Mouse (Mus musculus) embryonic facial prominence, embryonic 15.5 days (tissue): ENCODE data around the gene Hectd1. TPM values are rescaled to one million over a fixed set of nuclear protein-coding genes. Genes with fewer than 3 reads are reported as not detected.

Experiments
- ATAC-seq: fragments of 200-750 bp; cut with Nextera tagmentation; 2 replicates; pipeline ENCODE4 v1.8.0; 2017; ENCODE audit warnings: low read depth, moderate TSS enrichment; ENCODE audit not compliant: insufficient number of reproducible peaks, low FRiP score, low TSS enrichment
- H3K27ac ChIP-seq: fragments of 300-500 bp; sonication (generic); replicated peaks from 2 replicates; pipeline ENCODE4 v1.5.1; 2015; ENCODE audit warnings: mild to moderate bottlenecking, inconsistent platforms
- H3K27me3 ChIP-seq: fragments of 300-500 bp; sonication (generic); 2 replicates; pipeline ENCODE4 v1.6.1; 2015; ENCODE audit warnings: inconsistent platforms
- H3K36me3 ChIP-seq: fragments of 300-500 bp; sonication (generic); 2 replicates; pipeline ENCODE4 v1.6.1; 2015; ENCODE audit warnings: mild to moderate bottlenecking, inconsistent platforms
- H3K4me1 ChIP-seq: fragments of 300-500 bp; sonication (generic); 2 replicates; pipeline ENCODE4 v1.6.1; 2015; ENCODE audit warnings: inconsistent platforms
- H3K4me2 ChIP-seq: fragments of 300-500 bp; sonication (generic); replicated peaks from 2 replicates; pipeline ENCODE4 v1.6.1; 2015; ENCODE audit warnings: mild to moderate bottlenecking, inconsistent platforms
- H3K4me3 ChIP-seq: fragments of 300-500 bp; sonication (generic); replicated peaks from 2 replicates; pipeline ENCODE4 v1.5.1; 2015; ENCODE audit warnings: mild to moderate bottlenecking, inconsistent platforms
- H3K9ac ChIP-seq: fragments of 300-500 bp; sonication (generic); 2 replicates; pipeline ENCODE4 v1.6.1; 2015; ENCODE audit warnings: inconsistent platforms
- H3K9me3 ChIP-seq: fragments of 300-500 bp; sonication (generic); replicated peaks from 2 replicates; pipeline ENCODE4 v1.6.1; 2016; ENCODE audit warnings: inconsistent platforms
- WGBS: fragments of 180-500 bp; shearing (Covaris S2); methylation state at CpG from one replicate; pipeline ENCODE4 v1.1.7; 2015; 5-methylcytosine and 5-hydroxymethylcytosine counted together
- polyA plus RNA-seq: library from polyadenylated mRNA; unstranded; fragments of >200 nt; fragmentation: Nextera tagmentation; extraction: Ambion mirVana; gene quantifications from 2 replicates; pipeline ENCODE4 v1.2.1, GENCODE M21; 2015

Hectd1 gene
- polyA plus RNA-seq, 1 experiment from 2014 or later, result 39.8 TPM

- peaks cover 11% of the 10 kb centered on the region; the same call in 1 of the 2 replicates for H3K4me1 ChIP-seq
- WGBS, result 57% methylated on average over 6 of the region's 6 CpGs
- no peak overlapping the region for H3K4me2 ChIP-seq
These were observed 12.9 kb upstream of the Hectd1 start for GRCm38 (mm10) chr12:51842081-51842864.

GRCm38 (mm10) chr12:51839856-51840255 lies 10.5 kb upstream of the Hectd1 start:
- no peak overlapping the region for H3K27ac ChIP-seq
- no peaks in the 10 kb centered on the region for H3K9me3 ChIP-seq
- WGBS, result 96% methylated on average over 1 of the region's 1 CpGs
- H3K36me3 ChIP-seq, result no peaks in the 10 kb centered on the region
- H3K9ac ChIP-seq, result no peak overlapping the region
- H3K27me3 ChIP-seq, result no peaks in the 10 kb centered on the region
- H3K4me2 ChIP-seq, result no peak overlapping the region
- no peak for ATAC-seq
- no peak overlapping the region for H3K4me3 ChIP-seq
- peaks cover 9% of the 10 kb centered on the region; the same call in 1 of the 2 replicates for H3K4me1 ChIP-seq

More at GRCm38 (mm10) chr12:51842081-51842864, 12.9 kb upstream of the Hectd1 start:
- Histone ChIP-seq H3K36me3 (no peaks in the 10 kb centered on the region), H3K9ac (no peak overlapping the region), H3K27me3 (no peaks in the 10 kb centered on the region), H3K27ac (no peak overlapping the region), H3K4me3 (no peak overlapping the region), H3K9me3 (no peaks in the 10 kb centered on the region)
- ATAC-seq, result no peak

GRCm38 (mm10) chr12:51835219-51835618 lies 5.9 kb upstream of the Hectd1 start:
- no peak for ATAC-seq
- H3K27me3 ChIP-seq, result no peaks in the 10 kb centered on the region
- H3K36me3 ChIP-seq, result no peaks in the 10 kb centered on the region
- H3K4me1 ChIP-seq, result 0 out of 2 replicates have a peak, but pooled peaks cover 2% of the 10 kb centered on the region
- no peak overlapping the region for H3K4me2 ChIP-seq
- 67% methylated on average over 3 of the region's 3 CpGs for WGBS
- no peak overlapping the region for H3K27ac ChIP-seq
- H3K9me3 ChIP-seq, result no peaks in the 10 kb centered on the region
- no peak overlapping the region for H3K9ac ChIP-seq
- no peak overlapping the region for H3K4me3 ChIP-seq

- Histone ChIP-seq H3K9ac (no peak overlapping the region), H3K9me3 (no peaks in the 10 kb centered on the region), H3K4me3 (no peak overlapping the region), H3K4me1 (peaks cover 14% of the 10 kb centered on the region; the same call in 1 of the 2 replicates), H3K36me3 (no peaks in the 10 kb centered on the region), H3K27me3 (no peaks in the 10 kb centered on the region), H3K27ac (no peak overlapping the region), H3K4me2 (no peak overlapping the region)
- no peak for ATAC-seq
- WGBS, result 67% methylated on average over 13 of the region's 13 CpGs
These were observed 2.6 kb upstream of the Hectd1 start for GRCm38 (mm10) chr12:51831931-51832330.

GRCm38 (mm10) chr12:51831296-51831695 lies 2.0 kb upstream of the Hectd1 start:
- Histone ChIP-seq H3K36me3 (no peaks in the 10 kb centered on the region), H3K4me1 (peaks cover 14% of the 10 kb centered on the region; the same call in 1 of the 2 replicates), H3K27me3 (no peaks in the 10 kb centered on the region), H3K27ac (no peak overlapping the region), H3K9ac (no peak overlapping the region), H3K4me3 (no peak overlapping the region), H3K4me2 (no peak overlapping the region), H3K9me3 (no peaks in the 10 kb centered on the region)
- WGBS, result 89% methylated on average over 3 of the region's 3 CpGs
- no peak for ATAC-seq

- peak overlapping the region; percentile 58; the same call in 1 of the 2 replicates for H3K4me2 ChIP-seq
- no peaks in the 10 kb centered on the region for H3K36me3 ChIP-seq
- H3K27ac ChIP-seq, result no peak overlapping the region
- no peak for ATAC-seq
- WGBS, result 90% methylated on average over 1 of the region's 1 CpGs
- no peak overlapping the region for H3K4me3 ChIP-seq
- H3K27me3 ChIP-seq, result no peaks in the 10 kb centered on the region
- peaks cover 14% of the 10 kb centered on the region; the same call in 1 of the 2 replicates for H3K4me1 ChIP-seq
- no peaks in the 10 kb centered on the region for H3K9me3 ChIP-seq
- no peak overlapping the region for H3K9ac ChIP-seq
These were observed 1.3 kb upstream of the Hectd1 start for GRCm38 (mm10) chr12:51830671-51831070.

GRCm38 (mm10) chr12:51830077-51830402 lies 704 bp upstream of the Hectd1 start:
- no peaks in the 10 kb centered on the region for H3K9me3 ChIP-seq
- H3K4me3 ChIP-seq, result peak overlapping the region; percentile 78
- peak overlapping the region; percentile 98 for H3K27ac ChIP-seq
- peak overlapping the region; percentile 58 for H3K4me2 ChIP-seq
- 1% methylated on average over 12 of the region's 12 CpGs for WGBS
- no peak for ATAC-seq
- H3K36me3 ChIP-seq, result no peaks in the 10 kb centered on the region
- H3K4me1 ChIP-seq, result peaks cover 14% of the 10 kb centered on the region; the same call in 1 of the 2 replicates
- H3K27me3 ChIP-seq, result no peaks in the 10 kb centered on the region
- peak overlapping the region; percentile 87 for H3K9ac ChIP-seq

GRCm38 (mm10) chr12:51828716-51829289 lies 533 bp downstream of the Hectd1 start:
- WGBS, result under 1% methylated on average over 66 of the region's 66 CpGs
- Histone ChIP-seq H3K9ac (peak overlapping the region; percentile 87), H3K27ac (peak overlapping the region; percentile 98), H3K4me1 (peaks cover 14% of the 10 kb centered on the region; the same call in 1 of the 2 replicates), H3K9me3 (no peaks in the 10 kb centered on the region), H3K27me3 (no peaks in the 10 kb centered on the region), H3K4me3 (peak overlapping the region; percentile 78), H3K36me3 (0 out of 2 replicates have a peak, but pooled peaks cover 4% of the 10 kb centered on the region), H3K4me2 (peak overlapping the region; percentile 58)
- peak; percentile 20 for ATAC-seq

- peak overlapping the region; percentile 58 for H3K4me2 ChIP-seq
- H3K9ac ChIP-seq, result peak overlapping the region; percentile 87
- H3K9me3 ChIP-seq, result no peaks in the 10 kb centered on the region
- WGBS, result 8% methylated on average over 6 of the region's 6 CpGs
- H3K4me1 ChIP-seq, result peaks cover 14% of the 10 kb centered on the region; the same call in 1 of the 2 replicates
- peak overlapping the region; percentile 98 for H3K27ac ChIP-seq
- H3K36me3 ChIP-seq, result 0 out of 2 replicates have a peak, but pooled peaks cover 4% of the 10 kb centered on the region
- H3K27me3 ChIP-seq, result no peaks in the 10 kb centered on the region
- peak overlapping the region; percentile 78 for H3K4me3 ChIP-seq
- ATAC-seq, result no peak
These were observed 1.2 kb downstream of the Hectd1 start for GRCm38 (mm10) chr12:51827958-51828650.

GRCm38 (mm10) chr12:51825338-51825737 lies 4.0 kb downstream of the Hectd1 start:
- ATAC-seq, result no peak
- 60% methylated on average over 2 of the region's 2 CpGs for WGBS
- Histone ChIP-seq H3K4me3 (no peak overlapping the region), H3K9me3 (no peaks in the 10 kb centered on the region), H3K27ac (no peak overlapping the region), H3K27me3 (no peaks in the 10 kb centered on the region), H3K4me1 (peaks cover 19% of the 10 kb centered on the region; the same call in 1 of the 2 replicates), H3K9ac (no peak overlapping the region), H3K36me3 (0 out of 2 replicates have a peak, but pooled peaks cover 4% of the 10 kb centered on the region), H3K4me2 (no peak overlapping the region)

- Histone ChIP-seq H3K4me2 (no peak overlapping the region), H3K36me3 (0 out of 2 replicates have a peak, but pooled peaks cover 4% of the 10 kb centered on the region), H3K27me3 (no peaks in the 10 kb centered on the region), H3K4me3 (no peak overlapping the region), H3K4me1 (peaks cover 19% of the 10 kb centered on the region; the same call in 1 of the 2 replicates), H3K9ac (no peak overlapping the region), H3K9me3 (no peaks in the 10 kb centered on the region), H3K27ac (no peak overlapping the region)
- WGBS, result 84% methylated on average over 5 of the region's 5 CpGs
- no peak for ATAC-seq
These were observed 6.0 kb downstream of the Hectd1 start for GRCm38 (mm10) chr12:51823311-51823710.
